Mouse (Mus musculus): ENCODE measurements around the gene Gatd1. TPM values are rescaled to one million over a fixed set of nuclear protein-coding genes. Genes with fewer than 3 reads are reported as not detected.

The Gatd1 gene
- total RNA-seq, 1 experiment from 2014 or later: 16.8 TPM

DNA sequence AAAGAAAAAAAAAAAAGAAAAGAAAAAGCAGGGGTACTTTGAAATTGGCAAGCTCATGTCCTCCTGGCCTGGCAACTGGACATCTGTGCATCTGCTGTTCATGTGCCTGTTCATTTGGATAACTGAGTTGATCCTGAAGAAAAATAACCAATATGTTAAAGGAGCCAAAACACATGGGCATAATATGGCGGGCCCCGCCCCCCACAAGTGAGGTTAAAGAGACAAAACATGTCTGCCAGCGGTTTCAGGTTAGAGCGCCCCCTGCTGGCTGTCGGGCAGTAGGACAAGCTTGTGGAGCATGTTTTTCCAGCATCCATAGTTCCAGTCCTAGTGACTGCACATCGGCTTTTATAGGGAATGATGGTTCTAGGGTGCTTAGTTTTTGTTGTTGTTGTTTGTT, 19.2 kb downstream of the Gatd1 start:
- ATAC-seq (ENCODE audit: extremely low read depth, insufficient number of reproducible peaks, low FRiP score, poor library complexity, severe bottlenecking): peak; percentile 33

DNA sequence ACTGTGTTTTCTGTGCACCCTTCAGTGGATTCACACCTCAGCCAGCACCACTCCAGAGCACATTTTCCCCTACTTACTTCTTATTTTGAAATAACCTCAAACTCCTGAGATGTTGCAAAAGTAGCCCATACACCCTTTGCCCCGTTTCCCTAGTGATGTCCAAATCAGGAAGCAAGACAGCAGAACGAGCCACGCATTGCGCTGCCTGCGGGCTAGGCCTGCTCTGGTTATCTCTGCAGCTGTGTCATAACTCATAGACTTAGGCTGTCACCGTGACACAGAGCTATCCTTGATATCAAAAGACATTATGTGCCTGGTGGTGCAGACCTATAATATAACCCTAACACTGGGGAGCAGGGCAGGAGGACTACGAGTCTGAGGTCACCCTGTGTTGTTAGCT, 19.8 kb downstream of the Gatd1 start:
- ATAC-seq (ENCODE audit: extremely low read depth, insufficient number of reproducible peaks, low FRiP score, poor library complexity, severe bottlenecking): peak; percentile 59

DNA sequence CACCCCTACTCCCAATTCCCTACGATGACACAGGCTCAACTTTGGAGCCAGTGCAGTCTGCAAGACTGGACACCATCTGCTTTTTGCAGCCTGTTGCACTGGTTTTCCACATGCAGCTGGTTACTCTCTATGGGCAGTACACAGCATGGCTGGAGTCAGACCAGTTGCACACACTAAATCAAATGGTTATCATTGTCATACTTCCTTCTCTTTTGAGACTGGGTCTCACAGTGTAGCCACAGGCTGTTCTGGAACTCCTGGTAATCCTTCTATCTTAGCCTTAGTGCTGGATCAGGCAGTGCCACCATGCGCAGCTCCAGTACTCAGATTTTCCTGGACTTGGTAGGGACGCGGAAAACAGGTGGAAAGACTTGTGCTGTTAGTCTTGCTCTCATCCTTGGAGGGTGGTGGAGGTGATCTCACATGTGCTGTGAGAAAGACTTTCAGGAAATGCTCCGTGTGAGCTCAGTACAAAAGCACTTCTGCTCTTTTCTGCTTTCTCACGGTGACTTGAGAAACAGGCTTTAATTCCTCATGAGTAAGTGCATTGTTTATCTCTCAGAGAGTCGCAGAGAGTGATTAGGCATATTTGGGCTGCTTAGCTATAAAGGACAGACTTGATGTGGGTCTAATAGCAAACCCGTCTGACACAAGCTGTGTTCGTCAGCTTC, 21.2 kb downstream of the Gatd1 start:
- peak; percentile 50 for ATAC-seq (ENCODE audit: extremely low read depth, insufficient number of reproducible peaks, low FRiP score, poor library complexity, severe bottlenecking)

DNA sequence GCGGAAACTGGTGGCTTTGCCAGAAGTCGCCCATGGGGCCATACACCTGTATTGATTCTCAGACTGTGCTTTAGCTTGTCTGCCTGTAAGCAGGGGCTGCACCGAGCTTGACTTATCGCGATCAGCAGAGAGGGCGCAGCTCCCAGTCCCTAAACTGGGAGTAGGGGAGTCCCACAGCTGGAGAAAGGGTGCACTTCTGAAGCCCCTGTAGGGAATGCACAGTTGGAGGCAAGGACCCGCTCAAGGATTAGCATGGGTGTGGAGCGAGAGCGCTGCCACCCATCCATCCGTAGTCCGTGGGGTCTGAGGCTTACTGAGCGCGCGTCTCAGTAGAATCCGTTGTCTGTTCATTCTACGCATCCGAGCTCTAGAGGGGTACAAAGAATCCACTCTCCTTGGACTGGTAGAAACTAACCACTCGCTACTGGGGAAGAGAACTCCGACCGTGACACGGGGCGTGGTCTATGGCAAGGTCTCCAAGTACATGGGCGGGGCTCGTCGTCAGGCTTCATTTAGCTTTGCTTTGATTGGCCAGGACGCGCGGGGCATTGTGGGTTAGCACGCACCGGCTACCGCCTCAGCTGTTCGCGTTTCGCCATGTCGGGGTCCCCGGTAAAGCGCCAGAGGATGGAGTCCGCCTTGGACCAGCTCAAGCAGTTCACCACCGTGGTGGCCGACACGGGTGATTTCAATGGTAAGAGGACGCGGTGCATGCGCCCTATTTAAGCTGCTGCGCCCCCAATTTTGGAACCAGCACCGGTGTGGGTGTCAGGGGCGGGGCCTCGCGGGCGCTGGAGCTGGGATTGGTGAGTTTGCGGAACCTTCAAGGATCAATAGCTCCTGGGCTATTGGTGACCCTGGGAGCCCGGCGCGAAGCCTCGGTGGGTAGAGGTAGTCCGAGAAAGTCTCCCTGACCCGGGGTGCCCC, 22.0 kb downstream of the Gatd1 start, which contains the start of gene Taldo1:
Gene Taldo1, plus strand, starts transcription at position 575 of the 927 bp plus-strand sequence.
- ATAC-seq (ENCODE audit: extremely low read depth, insufficient number of reproducible peaks, low FRiP score, poor library complexity, severe bottlenecking): peak; percentile 91

DNA sequence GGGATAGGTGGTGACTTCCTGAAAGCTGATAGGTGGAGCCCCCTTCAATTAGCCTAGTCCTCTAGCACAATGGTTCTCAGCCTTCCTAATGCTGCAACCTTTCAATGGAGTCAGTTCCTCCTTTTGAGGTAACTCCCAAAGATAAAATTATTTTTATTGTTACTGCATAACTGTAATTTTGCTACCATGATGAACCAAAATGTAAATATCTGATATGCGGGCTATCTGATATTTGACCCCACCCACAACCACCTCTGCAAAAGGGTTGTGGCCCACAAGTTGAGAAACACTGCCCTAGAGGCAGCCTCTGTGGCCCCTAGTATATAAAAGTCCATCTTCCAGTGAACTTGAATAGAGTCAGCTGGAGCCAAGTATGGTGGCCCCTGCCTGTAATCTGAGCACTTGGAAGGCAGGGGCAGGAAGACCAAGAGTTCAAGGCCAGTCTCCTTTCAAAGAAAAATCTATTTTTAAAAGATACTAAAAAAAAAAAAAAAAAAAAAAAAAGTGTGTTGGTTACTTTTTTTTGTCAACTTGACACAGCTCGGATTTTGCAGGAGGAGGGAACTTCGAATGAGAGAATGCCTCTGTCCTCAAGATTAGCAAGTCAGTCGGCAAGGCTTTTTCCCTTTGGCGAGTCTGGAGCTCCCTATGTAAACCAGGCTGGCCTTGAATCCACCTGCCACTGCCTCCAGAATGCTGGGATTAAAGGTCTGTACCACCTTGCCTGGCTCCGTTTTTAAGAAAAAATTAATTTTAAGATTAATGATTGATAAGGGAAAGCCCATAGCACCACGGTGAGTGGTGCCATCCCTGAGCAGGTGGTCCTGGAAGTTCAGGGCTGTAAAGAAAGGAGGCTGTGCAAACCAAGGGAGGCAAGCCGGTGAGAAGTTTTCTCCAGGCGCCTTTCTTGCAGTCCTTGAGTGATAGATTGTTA, 23.3 kb downstream of the Gatd1 start:
- no peak for ATAC-seq (ENCODE audit: extremely low read depth, insufficient number of reproducible peaks, low FRiP score, poor library complexity, severe bottlenecking)

DNA sequence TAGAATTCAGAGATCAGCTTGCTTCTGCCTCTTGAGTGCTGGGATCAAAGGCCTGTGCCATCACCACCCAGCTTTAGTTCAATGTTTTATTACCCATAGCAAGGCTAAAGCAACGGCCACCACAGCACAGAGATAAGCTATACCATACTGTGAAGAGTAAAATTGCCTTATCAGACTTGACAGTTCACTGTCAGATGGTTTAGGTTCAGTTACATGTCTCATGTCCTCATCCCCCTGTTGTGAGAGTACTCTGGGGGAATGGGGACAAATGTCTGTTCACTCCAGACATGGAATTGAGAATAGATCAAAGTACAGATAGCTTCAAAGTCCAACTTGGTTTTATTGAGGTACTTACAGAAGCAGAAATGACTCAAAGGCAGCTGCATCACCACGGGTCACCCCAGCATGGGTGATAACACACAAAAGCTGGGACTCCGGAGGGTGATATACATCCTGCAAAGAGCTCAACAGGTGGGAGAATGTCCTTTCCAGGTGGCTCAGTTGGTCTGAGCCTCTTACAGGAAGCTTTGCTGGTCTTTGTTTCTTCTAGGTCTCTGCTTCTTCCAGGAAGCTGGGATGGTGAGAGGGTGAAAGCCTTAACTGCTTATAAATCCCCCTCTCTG, 25.3 kb downstream of the Gatd1 start:
- ATAC-seq (ENCODE audit: extremely low read depth, insufficient number of reproducible peaks, low FRiP score, poor library complexity, severe bottlenecking): no peak

DNA sequence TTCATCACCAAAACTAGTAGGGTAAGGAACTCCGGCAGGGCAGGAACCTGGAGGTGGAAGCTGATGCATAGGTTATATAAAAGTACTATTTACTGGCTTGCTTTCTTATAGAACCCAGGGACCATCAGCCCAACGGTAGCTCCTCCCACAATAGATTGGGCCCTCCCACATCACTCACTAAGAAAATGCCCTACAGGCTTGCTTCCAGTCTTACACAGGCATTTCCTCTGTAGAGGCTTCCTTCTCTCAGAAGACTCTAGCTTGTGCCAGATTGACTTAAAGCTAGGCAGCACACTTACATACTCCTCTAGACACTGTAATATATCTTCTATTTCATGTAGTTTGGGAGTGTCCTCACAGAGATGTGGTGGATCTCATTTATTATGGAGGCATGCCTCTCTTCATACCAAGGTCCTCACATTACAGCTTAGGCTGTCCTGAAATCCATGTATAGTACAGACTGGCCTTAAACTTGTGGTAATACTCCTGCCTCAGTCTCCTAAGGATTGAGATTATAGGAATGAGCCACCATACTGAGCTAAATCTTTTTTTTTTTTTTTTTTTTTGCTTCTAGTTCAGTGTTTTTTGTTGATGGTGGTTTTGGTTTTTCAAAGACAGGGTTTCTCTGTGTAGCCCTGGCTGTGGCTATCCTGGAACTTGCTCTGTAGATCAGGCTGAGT, 26.0 kb downstream of the Gatd1 start:
- no peak for ATAC-seq (ENCODE audit: extremely low read depth, insufficient number of reproducible peaks, low FRiP score, poor library complexity, severe bottlenecking)

DNA sequence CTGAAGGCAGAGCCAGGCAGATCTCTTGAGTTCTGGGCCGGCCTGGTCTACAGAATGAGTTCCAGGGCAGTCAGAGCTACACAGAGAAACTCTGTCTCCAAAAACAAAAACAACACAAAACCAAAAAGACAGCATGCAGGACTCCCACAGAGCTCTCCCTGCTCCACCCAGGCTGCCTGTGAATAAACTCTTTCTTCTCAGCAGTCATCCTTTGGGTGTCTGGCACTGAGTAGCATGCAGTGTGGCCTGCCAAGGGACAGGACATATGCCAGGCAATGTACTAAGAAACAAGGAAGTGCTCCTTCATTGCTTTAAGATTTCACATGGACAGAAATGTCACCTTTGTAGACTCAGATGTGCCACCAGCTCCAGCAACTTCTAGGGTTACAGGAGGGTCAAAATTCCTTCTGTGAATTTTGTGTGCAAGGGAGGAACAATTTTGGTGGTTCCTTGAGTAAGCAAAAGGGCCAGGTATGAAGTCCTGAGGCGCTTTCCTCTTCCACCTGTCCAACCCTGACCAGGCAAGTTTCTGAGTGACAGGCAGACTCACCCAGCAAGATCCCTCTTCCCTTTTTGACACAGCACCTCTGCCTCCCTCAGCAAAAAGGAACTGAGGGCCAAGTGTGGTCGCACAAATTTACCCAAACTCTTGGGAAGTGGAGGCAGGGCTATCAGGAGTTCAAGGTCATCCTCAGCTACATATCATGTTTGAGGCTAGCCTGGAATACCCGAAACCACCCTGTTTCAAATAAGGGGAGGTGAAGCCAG, 32.7 kb downstream of the Gatd1 start:
- peak; percentile 43; the same call in 1 of the 2 replicates for ATAC-seq (ENCODE audit: extremely low read depth, insufficient number of reproducible peaks, low FRiP score, poor library complexity, severe bottlenecking)

DNA sequence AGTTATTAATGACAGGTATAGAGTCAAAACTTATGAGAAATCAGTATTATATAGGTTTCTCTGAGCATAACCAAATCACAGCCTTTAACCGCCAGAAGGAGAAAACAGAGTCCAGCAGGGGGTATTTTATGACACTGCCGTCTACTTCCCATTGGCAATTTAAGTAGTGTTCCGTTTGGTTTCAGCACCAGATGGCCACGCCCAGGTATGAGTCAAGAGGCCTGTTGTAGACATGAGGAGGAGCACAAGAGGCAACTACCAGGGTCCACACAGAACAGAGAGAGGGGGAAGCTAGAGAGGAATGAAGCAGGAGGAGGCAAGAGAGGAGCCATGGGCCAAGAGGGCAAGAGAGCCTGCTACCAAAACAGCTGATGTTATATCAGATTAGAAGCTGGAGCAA, 34.4 kb downstream of the Gatd1 start:
- ATAC-seq (ENCODE audit: extremely low read depth, insufficient number of reproducible peaks, low FRiP score, poor library complexity, severe bottlenecking): peak; percentile 81

DNA sequence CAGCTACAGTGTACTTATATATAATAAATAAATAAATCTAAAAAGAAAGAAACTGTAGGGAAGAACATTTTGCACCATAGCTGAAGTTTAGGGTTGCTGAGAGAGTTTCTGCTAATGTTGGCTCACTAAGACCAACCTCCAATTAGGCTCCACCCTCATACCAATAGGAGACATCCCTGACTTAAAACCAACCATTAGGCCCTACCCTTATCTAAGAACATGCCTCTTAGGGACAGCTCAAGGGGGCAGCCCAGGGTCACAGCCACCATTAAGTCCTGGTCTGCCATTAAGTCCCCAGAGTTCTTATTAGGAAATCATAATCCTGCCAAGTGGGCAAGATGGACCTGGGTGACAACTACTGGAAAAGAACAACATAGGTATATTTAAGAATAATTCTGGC, 39.5 kb downstream of the Gatd1 start:
- ATAC-seq (ENCODE audit: extremely low read depth, insufficient number of reproducible peaks, low FRiP score, poor library complexity, severe bottlenecking): no peak

DNA sequence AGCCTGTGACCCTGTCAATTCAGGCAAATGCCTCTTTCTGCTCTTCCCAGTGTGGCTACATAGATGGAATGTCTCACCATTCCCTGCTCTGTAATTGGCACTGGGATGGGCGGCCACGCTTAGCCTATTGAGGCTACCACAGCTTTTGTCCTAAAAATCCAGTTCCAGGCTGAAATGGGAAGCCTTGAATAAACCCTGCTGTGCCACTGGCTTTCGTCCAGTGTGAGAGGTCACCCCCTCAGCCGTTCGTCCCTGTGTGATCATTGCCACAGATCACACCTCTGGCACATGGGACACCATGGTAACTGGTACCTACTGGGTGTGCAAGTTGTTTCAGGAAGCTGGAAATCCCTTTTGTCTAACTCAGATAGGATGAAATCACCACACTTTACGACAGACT, 40.3 kb downstream of the Gatd1 start:
- no peak for ATAC-seq (ENCODE audit: extremely low read depth, insufficient number of reproducible peaks, low FRiP score, poor library complexity, severe bottlenecking)

DNA sequence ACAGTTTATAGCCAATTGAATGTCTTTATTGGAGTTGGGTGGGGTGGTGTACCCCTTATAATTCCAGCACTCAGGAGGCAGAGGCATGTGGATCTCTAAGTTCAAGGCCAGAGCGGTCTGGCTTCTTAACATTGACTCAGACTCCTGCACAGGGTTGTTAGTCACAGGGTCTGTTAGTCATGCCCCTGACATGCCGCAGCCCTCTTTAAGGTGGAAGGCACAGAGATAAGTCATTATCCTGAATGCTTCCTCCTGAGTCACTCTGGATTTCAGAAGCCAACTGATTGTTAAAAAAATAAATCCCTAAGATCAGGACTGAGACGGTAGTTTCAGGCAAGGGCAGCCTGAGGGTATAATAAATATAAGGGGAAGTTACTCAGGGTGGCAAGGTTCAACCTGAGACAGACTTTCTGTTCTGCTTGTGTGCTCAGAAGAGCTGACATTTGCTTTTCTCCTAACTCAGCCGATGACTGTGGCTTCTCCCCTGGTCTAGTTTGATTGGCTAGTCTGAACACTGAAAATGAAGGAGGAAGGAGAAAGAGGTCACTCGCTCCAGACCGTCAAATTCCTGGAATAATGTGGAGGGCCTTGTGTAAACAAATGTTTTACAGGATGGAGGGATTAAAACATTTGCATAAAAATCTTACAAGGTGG, 41.9 kb downstream of the Gatd1 start:
- ATAC-seq (ENCODE audit: extremely low read depth, insufficient number of reproducible peaks, low FRiP score, poor library complexity, severe bottlenecking): peak; percentile 69

DNA sequence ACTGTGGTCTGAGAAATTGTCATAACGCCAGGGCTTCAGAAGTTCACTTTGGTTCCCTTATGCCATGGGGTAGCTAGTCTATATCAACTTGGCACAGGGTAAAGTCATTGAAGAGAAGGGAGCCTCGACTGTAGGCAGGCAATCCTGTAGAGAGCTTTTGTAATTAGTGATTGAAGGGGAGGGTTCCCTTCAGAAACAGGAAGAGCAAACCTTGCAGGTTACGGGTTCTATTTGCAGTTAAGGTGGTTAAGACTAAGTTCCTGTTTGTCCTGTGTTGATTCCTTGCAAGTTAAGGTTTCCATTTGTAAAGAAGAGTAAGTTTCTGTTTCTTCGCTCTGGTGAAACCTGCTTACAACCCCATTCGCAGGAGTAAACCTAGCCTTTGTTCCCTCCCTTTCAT, 44.0 kb downstream of the Gatd1 start:
- peak; percentile 30; the same call in 1 of the 2 replicates for ATAC-seq (ENCODE audit: extremely low read depth, insufficient number of reproducible peaks, low FRiP score, poor library complexity, severe bottlenecking)

DNA sequence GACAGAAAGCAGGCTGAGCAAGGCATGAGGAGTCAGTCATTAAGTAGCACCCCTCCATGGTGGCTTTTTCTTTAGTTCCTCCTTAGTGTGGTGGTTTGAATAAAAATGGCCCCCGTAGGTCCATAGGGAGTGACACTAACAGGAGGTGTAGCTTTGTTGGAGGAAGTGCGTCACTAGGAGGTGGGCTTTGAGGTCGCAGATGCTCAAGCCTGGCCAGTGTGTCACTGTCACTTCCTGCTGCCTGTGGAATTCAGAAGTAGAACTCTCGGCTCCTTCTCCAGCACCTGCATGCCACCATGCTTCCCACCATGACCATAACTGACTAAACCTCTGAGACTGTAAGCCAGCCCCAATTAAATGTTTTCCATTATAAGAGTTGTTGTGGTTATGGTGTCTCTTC, 46.6 kb downstream of the Gatd1 start:
- ATAC-seq (ENCODE audit: extremely low read depth, insufficient number of reproducible peaks, low FRiP score, poor library complexity, severe bottlenecking): no peak

DNA sequence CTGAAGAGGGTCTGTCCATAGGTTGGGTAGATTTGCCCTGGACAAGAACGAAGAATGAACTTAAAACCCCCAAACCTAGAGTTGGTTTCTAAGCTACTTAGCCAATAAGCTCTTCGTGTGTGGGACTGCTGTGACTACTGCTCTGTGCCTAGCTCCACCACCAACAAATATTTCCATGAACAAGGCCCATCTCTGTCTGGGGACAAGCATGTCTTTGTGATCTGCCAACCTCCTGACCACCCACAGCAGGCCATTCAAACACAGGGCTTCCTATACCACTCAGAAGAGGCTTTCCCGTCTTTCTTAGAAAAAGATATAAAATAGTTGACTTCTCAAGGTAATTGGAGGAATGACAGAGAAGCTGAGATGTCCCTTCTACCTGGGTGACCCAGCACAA, 48.9 kb downstream of the Gatd1 start:
- ATAC-seq (ENCODE audit: extremely low read depth, insufficient number of reproducible peaks, low FRiP score, poor library complexity, severe bottlenecking): no peak

DNA sequence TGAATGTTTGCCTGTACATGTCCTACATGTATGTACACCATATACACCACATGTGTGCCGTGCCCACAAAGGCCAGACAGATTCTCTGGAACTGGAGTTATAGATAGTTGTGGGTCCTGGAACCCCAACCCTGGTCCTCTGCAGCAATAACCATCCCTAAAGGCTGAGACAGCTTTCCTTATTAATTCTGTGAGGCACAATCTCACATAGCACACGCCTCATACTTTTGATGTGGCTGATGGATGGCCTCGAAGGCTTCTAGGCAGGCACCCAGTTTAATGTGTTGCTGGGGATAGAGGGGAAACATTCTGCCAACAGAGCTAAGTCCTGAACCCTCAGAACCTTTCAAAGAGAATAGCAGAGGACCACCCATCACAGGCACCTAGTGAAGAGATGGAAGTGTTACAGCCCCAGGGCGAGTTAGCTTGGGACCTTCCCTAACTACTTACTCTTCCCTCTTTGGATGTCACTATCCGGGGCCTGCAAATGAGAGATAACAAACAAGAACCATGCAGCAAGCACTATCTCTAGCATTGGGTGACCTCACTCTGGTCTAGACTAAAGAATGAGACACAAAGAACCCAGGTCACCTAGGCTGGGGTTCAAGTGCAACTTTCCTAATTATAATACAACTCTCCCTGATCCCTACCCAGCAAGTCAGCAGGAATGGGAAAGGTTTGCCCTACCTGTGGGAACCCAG, 49.4 kb downstream of the Gatd1 start:
- no peak for ATAC-seq (ENCODE audit: extremely low read depth, insufficient number of reproducible peaks, low FRiP score, poor library complexity, severe bottlenecking)

DNA sequence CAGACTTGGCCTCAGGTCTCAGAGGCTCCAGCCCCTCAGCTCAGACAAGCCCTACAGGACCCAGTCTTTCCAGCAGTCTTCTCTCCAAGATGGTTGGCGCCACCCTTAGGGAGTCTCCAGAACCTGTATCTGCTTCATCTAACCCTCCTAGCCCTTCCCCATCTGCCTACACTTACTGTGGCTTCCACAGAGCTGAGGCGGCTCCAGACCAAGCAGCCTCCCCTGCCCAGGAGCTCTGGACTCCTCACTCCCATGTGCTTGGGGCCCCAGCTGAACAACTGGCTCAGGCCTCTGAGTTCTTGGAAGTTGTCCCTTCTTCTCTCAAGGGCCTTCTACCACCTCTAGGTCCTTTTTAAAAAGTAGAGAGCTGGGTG, 50.2 kb downstream of the Gatd1 start:
- ATAC-seq (ENCODE audit: extremely low read depth, insufficient number of reproducible peaks, low FRiP score, poor library complexity, severe bottlenecking): no peak
